Mouse (Mus musculus): ENCODE measurements around the gene Adgrl1.
A peak's percentile ranks its signal among the peaks of the same experiment; 100 is the strongest.

Adgrl1 gene

GRCm38 (mm10) chr8:83901566-83902485, 1.9 kb downstream of the Adgrl1 start:
- DNase-seq (ENCODE audit: low read depth, low spot score): no peak

- peak; percentile 65 for DNase-seq (ENCODE audit: low read depth, low spot score)
Observed at GRCm38 (mm10) chr8:83902961-83903666, 3.2 kb downstream of the Adgrl1 start.

GRCm38 (mm10) chr8:83908583-83908982, 8.7 kb downstream of the Adgrl1 start:
- DNase-seq (ENCODE audit: low read depth, low spot score): no peak

- DNase-seq (ENCODE audit: low read depth, low spot score): no peak
Observed at GRCm38 (mm10) chr8:83909311-83909710, 9.4 kb downstream of the Adgrl1 start.

- no peak for DNase-seq (ENCODE audit: low read depth, low spot score)
Observed at GRCm38 (mm10) chr8:83911809-83912731, 12.2 kb downstream of the Adgrl1 start.

GRCm38 (mm10) chr8:83914232-83914631, 14.3 kb downstream of the Adgrl1 start:
- no peak for DNase-seq (ENCODE audit: low read depth, low spot score)

- DNase-seq (ENCODE audit: low read depth, low spot score): no peak
Observed at GRCm38 (mm10) chr8:83914860-83915259, 15.0 kb downstream of the Adgrl1 start.

- DNase-seq (ENCODE audit: low read depth, low spot score): no peak
Observed at GRCm38 (mm10) chr8:83916015-83916414, 16.1 kb downstream of the Adgrl1 start.

- no peak for DNase-seq (ENCODE audit: low read depth, low spot score)
Observed at GRCm38 (mm10) chr8:83917566-83917965, 17.7 kb downstream of the Adgrl1 start.

- peak; percentile 90 for DNase-seq (ENCODE audit: low read depth, low spot score)
Observed at GRCm38 (mm10) chr8:83921558-83921957, 21.7 kb downstream of the Adgrl1 start.

- no peak for DNase-seq (ENCODE audit: low read depth, low spot score)
Observed at GRCm38 (mm10) chr8:83922727-83923126, 22.8 kb downstream of the Adgrl1 start.

- DNase-seq (ENCODE audit: low read depth, low spot score): no peak
Observed at GRCm38 (mm10) chr8:83924585-83924984, 24.7 kb downstream of the Adgrl1 start.

GRCm38 (mm10) chr8:83926266-83926665, 26.4 kb downstream of the Adgrl1 start:
- DNase-seq (ENCODE audit: low read depth, low spot score): no peak

- DNase-seq (ENCODE audit: low read depth, low spot score): no peak
Observed at GRCm38 (mm10) chr8:83934222-83934621, 34.3 kb downstream of the Adgrl1 start.

- DNase-seq (ENCODE audit: low read depth, low spot score): no peak
Observed at GRCm38 (mm10) chr8:83934994-83935393, 35.1 kb downstream of the Adgrl1 start.

GRCm38 (mm10) chr8:83935435-83935834, 35.5 kb downstream of the Adgrl1 start:
- DNase-seq (ENCODE audit: low read depth, low spot score): no peak

- DNase-seq (ENCODE audit: low read depth, low spot score): no peak
Observed at GRCm38 (mm10) chr8:83937645-83938044, 37.7 kb downstream of the Adgrl1 start.

GRCm38 (mm10) chr8:83938330-83938729, 38.4 kb downstream of the Adgrl1 start:
- DNase-seq (ENCODE audit: low read depth, low spot score): no peak

GRCm38 (mm10) chr8:83941066-83941677, 41.3 kb downstream of the Adgrl1 start:
- no peak for DNase-seq (ENCODE audit: low read depth, low spot score)

GRCm38 (mm10) chr8:83942446-83942845, 42.5 kb downstream of the Adgrl1 start:
- DNase-seq (ENCODE audit: low read depth, low spot score): no peak

- DNase-seq (ENCODE audit: low read depth, low spot score): no peak
Observed at GRCm38 (mm10) chr8:83945540-83945939, 45.6 kb downstream of the Adgrl1 start.
